Mouse (Mus musculus): ENCODE data around the gene Ggct.

Gene Ggct

DNA sequence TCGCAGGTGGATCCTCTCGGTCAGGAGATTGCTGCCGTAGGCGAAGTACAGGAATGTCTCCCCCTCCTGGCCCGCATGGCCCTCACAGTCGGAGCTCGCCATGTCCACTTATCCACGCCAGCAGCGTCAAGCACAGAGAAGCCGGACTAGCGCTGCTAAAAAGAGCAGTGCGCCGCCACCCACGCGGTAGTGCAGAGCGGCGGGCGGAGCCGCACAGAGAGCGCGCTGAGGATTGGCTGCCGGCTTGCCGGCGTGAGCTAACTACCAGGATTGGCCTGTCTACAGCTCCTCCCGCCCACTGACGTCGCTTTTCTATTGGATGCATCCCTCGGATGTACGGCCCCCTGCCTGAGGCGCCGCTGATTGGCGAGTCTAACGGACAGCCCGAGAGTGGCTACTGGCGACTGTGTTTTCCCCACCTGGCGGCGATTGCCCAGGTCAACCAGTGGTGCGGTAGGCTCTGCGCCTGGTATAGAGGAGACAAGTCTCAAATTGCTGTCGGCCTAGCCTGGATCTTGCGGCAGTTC is at the start of gene Ggct:
TSS of gene Ggct (minus strand) at position 217 of the 527 bp plus-strand sequence.
- peak; percentile 97 for DNase-seq (ENCODE audit: low read depth)

DNA sequence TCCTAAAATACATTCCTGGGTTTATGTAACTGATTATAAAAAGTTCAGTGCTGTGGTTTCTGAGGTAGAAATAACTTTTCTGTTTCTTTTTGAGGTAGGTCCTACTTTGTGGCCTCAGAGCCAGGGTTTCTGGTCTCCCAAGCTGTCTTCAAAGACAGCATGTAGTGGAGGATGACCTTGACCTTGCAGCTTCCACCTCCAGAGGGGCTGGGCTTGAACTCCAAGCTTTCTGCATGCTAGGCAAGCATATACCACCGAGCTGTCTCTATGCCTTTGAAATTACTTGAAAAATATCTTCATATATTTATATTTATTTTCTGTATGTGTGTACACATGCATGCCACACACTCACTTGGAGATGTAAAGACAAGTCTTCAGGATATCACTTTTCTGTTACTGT is 47.3 kb upstream of the Ggct start:
- no peak for DNase-seq (ENCODE audit: low read depth)

DNA sequence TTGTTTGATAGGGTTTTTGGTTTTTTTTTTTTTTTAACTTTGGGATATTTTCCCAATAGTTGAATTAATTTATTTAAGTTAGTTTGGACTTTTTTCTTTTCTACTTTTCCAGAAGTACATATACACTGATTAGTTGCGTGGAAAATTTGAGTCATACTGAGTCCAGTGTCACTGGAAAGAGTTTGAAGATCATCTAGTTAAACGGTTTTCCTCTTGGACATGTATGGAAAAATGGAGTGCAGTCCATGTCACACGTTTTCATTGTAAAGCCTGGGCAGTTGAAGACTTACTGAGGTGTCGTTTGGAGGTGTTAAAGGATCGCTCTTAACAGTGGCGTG is 46.7 kb upstream of the Ggct start:
- DNase-seq (ENCODE audit: low read depth), result peak; percentile 33

DNA sequence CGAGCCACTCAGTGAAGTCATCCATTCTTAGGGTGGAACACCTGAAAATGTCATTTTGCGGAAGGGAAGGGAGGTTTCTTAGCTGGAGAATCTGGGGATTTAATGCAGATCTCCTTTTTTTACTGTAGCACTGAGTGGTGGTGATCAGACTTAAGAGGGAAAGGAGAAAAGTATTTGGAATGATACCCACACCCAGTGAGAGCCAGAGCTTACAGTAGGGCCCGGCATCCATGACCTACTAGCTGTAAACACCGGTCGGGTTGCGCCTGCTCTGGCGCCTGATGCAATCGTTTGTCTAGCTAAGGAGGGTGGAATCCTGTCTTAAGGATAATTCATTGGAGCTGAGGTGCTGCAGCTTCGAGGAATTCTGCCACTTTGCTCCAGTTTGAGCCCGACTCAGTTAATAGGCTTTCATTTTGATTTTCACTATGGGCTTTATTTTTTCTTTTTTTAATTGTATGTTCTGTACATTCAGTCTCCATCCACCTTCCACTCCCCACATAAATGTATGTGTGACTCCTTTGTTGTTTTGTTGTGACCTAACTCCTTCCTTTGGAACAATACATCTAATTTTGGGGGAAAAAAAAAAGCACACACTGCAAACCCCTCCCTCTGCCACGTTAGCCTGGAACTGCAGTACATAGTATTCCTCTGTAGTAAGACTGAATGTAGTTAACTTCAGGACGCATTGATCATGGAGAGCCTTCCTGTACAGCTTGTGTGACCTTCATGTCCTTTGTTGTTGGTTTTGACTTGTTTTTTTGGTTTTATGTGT is 46.1 kb upstream of the Ggct start:
- peak; percentile 50 for DNase-seq (ENCODE audit: low read depth)

DNA sequence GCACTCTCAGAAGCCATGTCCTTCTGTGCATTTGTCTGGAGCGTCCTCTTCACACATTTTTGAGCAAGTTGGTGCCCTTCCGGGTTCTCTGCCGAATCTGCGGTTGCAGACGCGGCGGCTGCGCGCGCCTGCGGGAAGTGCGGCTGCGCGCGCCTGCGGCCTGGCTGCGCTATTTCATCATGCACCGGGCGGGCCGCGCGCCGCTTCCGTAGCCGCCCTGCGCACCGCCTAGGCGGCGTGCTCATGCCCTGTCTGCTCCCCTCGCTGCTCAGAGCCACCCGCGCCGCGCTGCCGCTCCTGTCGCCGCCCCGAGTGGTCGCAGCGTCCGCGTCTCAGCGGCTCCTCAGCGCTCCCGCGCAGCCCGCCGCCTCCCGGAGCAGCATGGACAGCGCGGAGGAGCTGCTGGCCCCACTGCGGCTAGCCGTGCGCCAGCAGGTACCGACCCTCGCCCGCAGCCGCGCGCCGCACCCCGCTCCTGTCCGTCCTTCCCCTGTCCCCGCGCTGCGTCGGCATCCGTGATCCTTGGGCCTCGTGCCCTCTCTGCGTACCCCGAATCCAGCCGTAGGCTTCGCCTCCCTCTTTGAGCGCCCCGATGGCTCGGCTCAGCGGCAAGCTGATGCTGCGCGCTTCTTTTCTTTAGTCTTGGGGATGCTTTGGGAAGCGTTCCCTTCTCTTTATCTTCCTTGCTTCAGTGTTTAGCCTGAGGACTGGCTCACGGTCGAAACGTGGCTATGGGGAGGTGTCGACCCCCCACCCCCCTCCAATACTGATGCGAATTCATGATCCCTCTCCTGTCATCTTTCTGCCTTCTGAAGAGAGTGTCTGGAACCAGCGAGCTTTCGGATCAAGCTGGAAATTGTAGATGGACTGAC is 45.3 kb upstream of the Ggct start, which contains the start of gene Gars:
TSS of gene Gars (plus strand) at position 209 of the 872 bp plus-strand sequence.
- DNase-seq (ENCODE audit: low read depth), result peak; percentile 93

DNA sequence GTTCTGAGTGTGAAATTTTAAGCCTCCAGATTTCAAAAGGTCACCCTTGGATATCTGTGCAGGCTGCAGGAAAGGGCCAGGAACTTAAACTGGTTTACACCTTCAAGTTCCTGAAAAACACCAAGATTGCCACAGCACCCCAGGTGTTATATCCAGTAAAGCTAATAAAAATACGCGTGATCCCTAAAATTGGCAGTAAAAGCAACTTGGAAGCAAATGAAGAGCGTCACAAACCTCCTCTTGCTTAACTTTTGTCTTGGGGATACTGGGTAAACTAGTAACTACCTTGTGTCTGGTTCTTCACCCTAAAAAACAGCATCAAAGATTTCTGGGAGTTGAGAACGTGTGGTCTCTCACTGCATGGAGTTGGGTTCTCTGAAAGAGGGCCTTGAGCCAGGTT is 44.0 kb upstream of the Ggct start:
- DNase-seq (ENCODE audit: low read depth), result peak; percentile 15

DNA sequence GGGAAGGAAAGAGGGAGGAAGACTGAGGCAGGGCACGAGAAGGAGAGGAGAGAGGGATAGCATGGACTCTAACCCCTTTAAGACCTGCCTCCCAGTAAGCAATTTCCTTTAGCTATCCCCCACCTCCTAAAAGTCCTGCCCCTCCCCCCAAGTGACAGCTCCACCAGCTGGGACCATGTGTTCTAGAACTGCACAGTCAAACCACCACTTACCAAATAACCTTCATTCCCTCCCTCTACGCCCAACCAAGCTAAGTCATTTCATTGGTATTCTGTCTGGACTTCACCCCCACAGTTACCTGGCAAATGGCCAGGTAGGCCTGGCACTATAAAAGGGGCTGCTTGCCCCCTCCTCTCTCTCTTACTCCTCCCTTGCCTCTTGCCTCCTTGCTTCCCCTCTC is 34.9 kb upstream of the Ggct start:
- no peak for DNase-seq (ENCODE audit: low read depth)

DNA sequence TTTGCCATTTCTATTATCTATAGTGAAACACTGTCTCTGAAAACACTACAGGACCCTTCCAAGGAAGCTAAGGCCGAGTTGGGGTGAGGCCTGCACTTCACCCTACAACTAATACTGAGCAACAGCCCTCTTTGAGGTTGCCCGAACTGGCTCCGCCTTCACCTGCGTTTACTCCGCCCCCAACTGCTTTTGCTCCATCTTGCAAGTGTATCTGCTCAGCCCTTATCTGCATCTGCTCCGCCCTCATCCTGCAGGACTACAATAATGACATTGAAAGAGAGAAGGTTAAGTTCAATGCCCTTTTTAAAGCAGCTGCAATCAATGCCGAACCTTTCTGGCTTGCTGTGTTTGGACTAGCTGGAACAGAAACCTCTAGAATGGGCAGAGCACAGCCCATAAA is 29.1 kb upstream of the Ggct start:
- no peak for DNase-seq (ENCODE audit: low read depth)

DNA sequence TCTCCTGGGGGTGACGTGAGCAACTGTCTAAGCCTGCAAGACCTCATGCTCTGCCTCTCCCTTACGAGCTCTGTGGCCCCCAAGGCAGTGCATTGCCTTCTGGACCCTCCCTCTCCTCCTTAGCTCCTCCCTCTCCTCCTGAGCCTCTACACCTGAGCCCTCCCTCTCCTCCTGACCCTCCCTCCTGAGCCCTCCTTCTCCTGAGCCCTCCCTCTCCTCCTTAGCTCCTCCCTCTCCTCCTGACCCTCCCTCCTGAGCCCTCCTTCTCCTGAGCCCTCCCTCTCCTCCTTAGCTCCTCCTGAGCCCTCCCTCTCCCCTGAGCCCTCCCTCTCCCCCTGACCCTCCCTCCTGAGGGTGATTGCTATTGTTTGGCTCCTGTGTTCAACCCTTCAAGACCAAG is 25.7 kb upstream of the Ggct start:
- no peak for DNase-seq (ENCODE audit: low read depth)

DNA sequence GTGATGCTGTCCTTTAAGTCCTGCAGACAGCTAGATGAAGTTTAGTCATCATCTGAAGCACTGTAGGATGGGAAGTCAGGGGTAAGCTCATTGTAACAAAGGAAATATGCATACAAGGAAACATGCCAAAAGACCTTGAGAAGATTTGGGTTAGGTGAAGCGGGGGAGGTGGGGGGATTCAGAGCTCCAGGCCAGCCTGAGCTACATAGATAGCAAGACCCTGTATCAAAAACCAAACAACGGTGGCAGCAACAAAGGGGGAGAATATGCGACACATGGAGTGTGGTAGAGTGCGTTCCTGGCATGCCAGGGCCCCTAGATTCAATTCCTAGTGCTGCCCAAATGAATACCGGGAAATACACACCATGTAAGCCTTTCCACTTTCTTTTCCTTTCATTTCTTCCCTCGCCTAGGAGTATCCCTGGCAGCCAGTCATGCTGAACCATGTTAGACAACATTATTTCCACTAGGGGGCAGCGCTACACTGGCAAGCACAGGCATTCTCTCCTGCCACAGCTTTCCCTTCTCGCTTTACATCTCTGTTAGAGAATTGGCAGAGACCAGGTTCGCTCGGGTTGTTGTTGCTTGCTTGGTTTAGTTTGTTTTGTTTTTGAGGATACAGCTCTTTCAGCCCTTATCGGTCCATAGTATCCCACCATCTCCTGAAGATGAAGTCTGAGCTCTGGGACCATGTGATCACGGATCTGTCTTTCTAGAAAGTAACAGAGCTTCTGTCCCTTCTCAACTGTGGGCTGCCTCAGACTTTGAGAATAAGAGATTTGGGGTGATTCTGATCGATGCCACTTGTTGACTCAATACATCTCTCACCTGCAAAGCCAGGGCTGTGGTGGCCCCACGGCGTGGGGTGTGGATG is 24.2 kb upstream of the Ggct start:
- peak; percentile 83 for DNase-seq (ENCODE audit: low read depth)

DNA sequence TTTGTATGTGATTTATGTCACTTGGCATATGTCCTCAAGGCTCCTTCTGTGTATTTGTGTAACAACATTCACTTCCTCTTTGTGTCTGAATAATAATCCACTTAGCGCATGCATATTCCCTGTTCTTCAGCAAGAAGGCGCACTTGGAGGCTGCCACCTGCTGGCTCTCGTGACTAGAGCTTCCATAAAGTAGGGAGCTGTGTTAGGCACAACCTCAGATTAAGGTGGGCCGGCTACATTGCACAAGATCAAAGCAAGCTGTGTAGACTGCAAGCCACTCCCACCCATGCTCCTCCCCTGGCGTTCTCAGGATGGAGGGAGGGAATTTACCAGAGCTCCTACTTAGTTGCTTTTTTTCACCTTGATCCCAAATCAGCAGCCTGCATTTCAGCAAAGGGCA is 23.5 kb upstream of the Ggct start:
- peak; percentile 60 for DNase-seq (ENCODE audit: low read depth)

DNA sequence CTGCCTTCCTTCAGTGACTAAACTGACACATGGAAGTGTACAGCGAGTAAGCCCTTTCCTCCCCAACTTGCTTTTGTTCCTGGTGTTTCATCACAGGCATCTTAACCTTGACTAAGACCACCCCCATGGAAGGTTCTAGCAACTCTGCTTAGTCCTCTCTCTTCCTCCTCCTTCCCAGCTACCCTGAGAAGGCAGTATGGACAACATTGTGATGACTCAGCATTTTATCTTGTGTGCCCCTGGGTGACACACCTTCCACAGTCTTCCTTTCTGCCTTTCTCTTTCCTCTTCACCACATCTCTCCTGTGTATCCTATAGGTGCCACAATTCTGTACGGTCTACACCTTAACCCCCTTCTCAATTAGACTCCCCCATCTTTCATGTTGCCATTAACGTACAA is 21.4 kb upstream of the Ggct start:
- no peak for DNase-seq (ENCODE audit: low read depth)

DNA sequence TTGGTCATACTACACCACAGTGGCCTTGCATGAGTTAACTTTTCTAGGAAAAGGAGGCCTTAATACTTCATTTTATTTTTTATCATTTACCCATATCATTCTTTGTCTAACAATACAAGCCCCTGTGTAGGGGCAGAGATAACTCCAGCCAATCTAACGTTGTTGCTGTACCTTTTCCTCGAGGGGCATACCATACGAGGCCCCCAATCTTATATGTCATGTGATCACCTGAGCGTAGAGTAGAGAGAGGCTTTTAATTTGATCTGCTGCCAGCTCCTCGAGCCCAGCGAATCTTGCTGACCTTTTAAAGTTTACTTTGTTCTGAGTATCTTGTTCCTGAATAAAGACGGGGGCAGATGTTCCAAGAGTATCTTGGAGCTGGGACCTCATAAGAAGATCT is 19.8 kb upstream of the Ggct start:
- DNase-seq (ENCODE audit: low read depth), result no peak

DNA sequence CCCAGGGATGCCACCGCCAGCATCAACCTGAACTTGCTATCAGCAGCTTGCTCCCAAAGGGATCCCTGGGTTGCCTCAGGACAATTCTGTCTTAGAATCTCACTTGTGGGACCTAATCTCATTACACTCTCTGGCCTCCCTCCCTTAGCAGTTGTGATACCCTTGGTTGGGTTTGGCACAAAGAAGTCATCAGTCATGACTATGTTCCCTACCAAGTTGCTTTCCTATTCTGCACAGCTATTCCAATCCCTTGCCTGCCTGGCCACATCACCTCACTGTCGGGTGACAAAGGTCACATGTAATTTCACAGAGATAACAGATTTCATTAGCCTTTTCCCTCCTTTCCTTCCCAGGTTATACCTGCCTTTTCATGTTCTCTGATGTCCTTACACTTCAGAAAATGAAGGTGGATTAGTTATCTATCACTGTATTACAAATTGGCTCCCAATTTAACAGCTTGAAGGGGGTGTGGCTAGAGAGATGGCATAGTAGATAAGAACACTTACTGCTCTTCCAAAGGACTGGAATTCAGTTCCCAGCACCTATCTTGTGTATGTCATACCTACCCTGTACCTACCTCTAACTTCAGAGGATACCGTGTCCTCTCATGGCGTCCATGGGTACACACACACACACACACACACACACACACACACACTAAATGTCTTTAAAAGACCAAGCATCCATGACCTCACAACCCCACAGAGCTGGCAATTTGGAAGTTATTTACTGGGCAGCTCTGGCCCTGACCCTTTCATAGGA is 17.8 kb upstream of the Ggct start:
- no peak for DNase-seq (ENCODE audit: low read depth)

DNA sequence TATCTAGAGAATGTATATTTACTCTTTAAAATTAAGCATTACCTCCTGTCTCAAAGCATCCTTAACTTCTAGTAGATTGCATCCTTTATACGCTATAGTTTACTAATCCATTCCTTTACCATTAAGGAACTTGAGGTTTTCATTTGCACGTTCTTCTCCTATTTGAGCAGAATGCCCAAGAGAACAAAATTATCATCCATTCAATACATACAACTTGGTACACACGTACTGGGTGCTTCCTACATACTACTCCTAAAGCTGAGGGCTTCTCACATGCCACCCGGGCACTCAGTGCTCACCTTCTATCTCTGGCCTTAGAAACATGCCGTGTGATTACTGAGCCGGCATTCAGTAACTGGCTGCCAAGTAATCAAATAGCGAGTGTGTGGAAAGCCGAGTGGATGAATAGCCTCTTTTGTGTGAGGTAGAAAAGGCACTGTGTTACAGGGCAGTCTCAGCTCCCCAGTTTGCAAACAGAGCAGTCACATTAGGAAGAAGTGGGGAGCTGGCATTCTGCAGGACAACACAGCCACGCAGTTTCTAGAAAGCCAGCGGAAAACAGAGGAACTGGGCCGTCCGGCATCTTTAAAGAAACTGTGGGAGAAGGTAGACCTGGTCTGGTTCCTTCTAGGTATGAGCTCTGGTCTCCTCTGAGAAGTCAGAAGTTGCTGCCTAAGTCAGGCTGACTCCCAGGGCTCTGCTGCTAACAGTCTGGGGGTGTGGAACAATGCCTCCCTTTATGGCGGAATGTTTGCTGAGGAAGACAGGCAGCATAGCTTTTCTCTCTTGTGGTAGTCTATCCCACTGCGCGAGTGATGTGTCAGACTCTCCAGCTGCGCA is 16.9 kb upstream of the Ggct start:
- no peak for DNase-seq (ENCODE audit: low read depth)

DNA sequence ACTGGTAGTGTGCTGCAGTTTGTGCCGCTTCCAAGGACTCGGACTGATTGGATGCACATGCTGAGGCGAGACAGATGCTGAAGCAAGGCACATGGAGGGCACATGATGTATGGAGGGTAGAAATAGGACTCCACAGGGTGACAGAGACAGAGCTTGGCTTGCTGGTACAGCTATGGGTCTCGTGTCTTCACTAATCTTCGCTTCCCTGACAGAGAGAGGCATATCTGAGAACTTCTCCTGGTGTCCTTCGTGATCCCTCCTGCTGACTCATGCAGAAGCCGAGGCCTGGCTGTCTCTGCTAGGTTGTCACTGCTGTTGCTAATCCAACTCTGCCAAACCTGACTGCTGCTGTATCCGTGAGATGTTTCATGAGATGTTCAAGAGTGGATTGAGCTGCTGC is 15.7 kb upstream of the Ggct start:
- no peak for DNase-seq (ENCODE audit: low read depth)

DNA sequence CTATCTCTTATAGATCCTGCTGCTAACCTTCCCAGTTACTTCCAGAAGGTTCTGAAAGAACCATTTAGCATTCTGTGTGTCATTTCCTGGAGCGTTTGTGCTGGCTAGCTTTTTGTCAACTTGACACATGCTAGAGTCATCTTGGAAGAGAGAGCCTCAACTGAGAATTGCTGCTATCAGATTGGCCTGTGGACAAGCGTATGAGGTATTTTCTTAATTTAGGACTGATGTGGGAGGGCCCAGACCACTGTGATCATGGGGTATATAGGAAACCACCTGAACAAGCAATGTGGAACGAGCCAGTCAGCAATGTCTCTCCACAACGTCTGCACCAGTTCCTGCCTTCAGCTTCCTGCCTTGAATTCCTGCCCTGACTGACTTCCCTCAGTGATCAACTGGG is 10.8 kb upstream of the Ggct start:
- no peak for DNase-seq (ENCODE audit: low read depth)

DNA sequence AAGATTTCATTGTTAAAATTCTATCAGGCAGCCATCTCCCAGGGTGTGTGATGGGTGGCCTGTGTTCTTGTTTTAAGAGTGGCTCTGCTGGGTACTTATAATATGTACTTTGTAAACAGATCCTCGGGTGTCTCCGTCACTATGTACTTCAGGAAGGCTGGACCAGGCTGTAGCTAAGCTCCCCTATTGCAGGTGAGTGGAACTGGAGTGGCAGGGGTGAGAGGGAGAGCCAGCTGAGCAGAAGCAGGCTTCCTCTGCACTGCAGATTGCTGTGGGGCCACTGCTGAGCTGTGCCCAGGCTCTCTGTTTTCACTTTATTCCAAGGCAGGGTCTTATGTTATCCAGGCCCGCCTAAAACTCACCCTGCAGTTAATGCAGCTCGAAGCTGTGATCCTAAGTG is 9.7 kb upstream of the Ggct start:
- DNase-seq (ENCODE audit: low read depth), result no peak

DNA sequence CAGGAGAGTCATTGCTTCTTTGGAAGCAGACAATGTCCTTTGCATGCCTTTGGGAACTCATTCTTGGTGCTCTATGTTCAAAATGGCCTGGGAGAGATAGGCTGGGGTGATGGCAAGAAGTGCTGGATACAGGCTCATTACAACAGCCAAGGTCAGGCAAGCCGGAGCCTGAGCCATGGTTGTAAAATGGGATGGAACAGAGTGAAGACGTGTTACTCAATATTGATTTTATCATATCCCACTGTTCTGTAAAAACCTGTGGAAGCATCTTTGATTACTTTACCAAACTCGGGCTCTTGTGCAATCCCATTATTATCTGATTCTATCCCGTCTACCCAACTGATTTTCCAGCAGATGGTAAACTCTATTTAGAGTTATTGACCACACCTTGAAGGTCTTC is 8.6 kb upstream of the Ggct start:
- no peak for DNase-seq (ENCODE audit: low read depth)

DNA sequence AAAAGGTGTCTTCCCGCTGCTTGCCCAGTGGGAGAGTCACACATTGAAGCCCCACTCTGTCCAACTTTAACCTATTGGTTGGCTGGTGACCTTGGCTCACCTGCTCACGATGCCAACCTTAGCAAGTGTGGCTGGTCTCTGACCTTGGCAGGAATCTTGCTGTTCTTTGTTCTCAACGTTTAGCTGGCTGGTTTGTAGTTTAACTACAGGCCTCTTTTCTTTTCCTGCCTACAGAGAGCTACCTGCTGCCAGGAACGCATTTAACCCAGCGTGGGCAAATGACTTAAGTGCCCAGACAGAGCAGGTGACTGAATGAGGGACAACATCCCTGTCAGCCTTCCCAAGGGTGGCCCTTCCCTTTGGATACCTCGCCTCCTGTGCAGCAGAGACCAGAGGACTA is 5.0 kb upstream of the Ggct start:
- no peak for DNase-seq (ENCODE audit: low read depth)

DNA sequence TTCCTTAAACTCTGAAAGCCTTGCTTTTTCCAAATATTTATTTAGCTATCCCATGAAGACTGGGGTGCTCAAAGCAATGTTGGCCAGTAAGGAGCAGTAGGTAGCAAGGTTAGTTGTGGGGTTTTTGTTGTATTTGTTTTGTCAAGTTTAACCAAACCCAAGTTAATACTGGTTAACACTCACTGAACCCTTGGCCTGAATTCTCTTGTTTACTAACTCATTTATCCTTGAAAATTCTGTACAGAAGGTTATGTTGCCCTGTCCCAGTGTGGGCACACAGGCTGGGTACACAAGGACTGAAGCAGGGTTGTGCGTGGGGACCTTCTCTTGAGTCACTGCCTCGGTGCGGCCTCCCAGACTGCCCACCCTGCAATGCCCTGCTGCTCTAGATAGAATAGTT is 3.6 kb upstream of the Ggct start:
- no peak for DNase-seq (ENCODE audit: low read depth)

All from induced T-regulatory cell, adult 2 months (primary cell).